Mouse (Mus musculus): ENCODE measurements around the gene Knl1.
"Not testable (repeated sequence)": the region's sequence is repeated elsewhere in the genome, so short reads cannot be mapped to it uniquely, and the experiment has no call there.

Knl1 gene

GRCm38 (mm10) chr2:119046649-119047611 is at the start of gene Knl1:
Knl1 (plus strand) TSS chr2:119047119.
- peak; percentile 90 to 97 for DNase-seq (ENCODE audit: low spot score in 2 of 2)

- no peak for DNase-seq (ENCODE audit: low spot score in 2 of 2)
Measured at GRCm38 (mm10) chr2:118998115-118998866, 48.6 kb upstream of the Knl1 start.

GRCm38 (mm10) chr2:118999025-118999639 is 47.8 kb upstream of the Knl1 start:
- no peak for DNase-seq (ENCODE audit: low spot score in 2 of 2)

GRCm38 (mm10) chr2:119006886-119007285 is 40.0 kb upstream of the Knl1 start:
- no peak for DNase-seq (ENCODE audit: low spot score in 2 of 2)

- DNase-seq (ENCODE audit: low spot score in 2 of 2): no peak
Measured at GRCm38 (mm10) chr2:119009376-119009775, 37.5 kb upstream of the Knl1 start.

GRCm38 (mm10) chr2:119014989-119015388 is 31.9 kb upstream of the Knl1 start:
- DNase-seq (ENCODE audit: low spot score in 2 of 2): no peak

- no peak for DNase-seq (ENCODE audit: low spot score in 2 of 2)
Measured at GRCm38 (mm10) chr2:119015604-119016180, 31.2 kb upstream of the Knl1 start.

- DNase-seq (ENCODE audit: low spot score in 2 of 2): not testable (repeated sequence)
Measured at GRCm38 (mm10) chr2:119016312-119016711, 30.6 kb upstream of the Knl1 start.

GRCm38 (mm10) chr2:119017647-119018046 is 29.3 kb upstream of the Knl1 start:
- no peak for DNase-seq (ENCODE audit: low spot score in 2 of 2)

- peak in 1 of 2 experiments; percentile 22 for DNase-seq (ENCODE audit: low spot score in 2 of 2)
Measured at GRCm38 (mm10) chr2:119018391-119019122, 28.4 kb upstream of the Knl1 start.

- DNase-seq (ENCODE audit: low spot score in 2 of 2): peak in 1 of 2 experiments; percentile 17
Measured at GRCm38 (mm10) chr2:119019131-119019530, 27.8 kb upstream of the Knl1 start.

- peak in 1 of 2 experiments; percentile 26 for DNase-seq (ENCODE audit: low spot score in 2 of 2)
Measured at GRCm38 (mm10) chr2:119019538-119019937, 27.4 kb upstream of the Knl1 start.

- no peak for DNase-seq (ENCODE audit: low spot score in 2 of 2)
Measured at GRCm38 (mm10) chr2:119023154-119023660, 23.7 kb upstream of the Knl1 start.

- DNase-seq (ENCODE audit: low spot score in 2 of 2): no peak
Measured at GRCm38 (mm10) chr2:119024536-119025238, 22.2 kb upstream of the Knl1 start.

- DNase-seq (ENCODE audit: low spot score in 2 of 2): no peak
Measured at GRCm38 (mm10) chr2:119025239-119025616, 21.7 kb upstream of the Knl1 start.

- DNase-seq (ENCODE audit: low spot score in 2 of 2): no peak
Measured at GRCm38 (mm10) chr2:119026951-119027350, 20.0 kb upstream of the Knl1 start.

- peak; percentile 91 for DNase-seq (ENCODE audit: low spot score in 2 of 2)
Measured at GRCm38 (mm10) chr2:119028941-119029551, 17.9 kb upstream of the Knl1 start, which contains the start of gene Ccdc32. Ccdc32 (minus strand) TSS chr2:119029393.

- no peak for DNase-seq (ENCODE audit: low spot score in 2 of 2)
Measured at GRCm38 (mm10) chr2:119032191-119032590, 14.7 kb upstream of the Knl1 start.

- DNase-seq (ENCODE audit: low spot score in 2 of 2): peak; percentile 81 to 92
Measured at GRCm38 (mm10) chr2:119034656-119035396, 12.1 kb upstream of the Knl1 start, which contains the start of gene Rpusd2. Rpusd2 (plus strand) TSS chr2:119034790.

Data from frontal cortex, postnatal 10 days (tissue).